Mouse (Mus musculus) embryonic fibroblast, embryonic 13.5 days (primary cell): ENCODE results near the gene Cldn12.

Source experiments
- CTCF ChIP-seq: IDR thresholded peaks from 2 replicates; pipeline ENCODE4 v1.5.1; 2011; ENCODE audit warnings: mild to moderate bottlenecking, control low read depth, low read length, moderate library complexity, borderline replicate concordance; ENCODE audit not compliant: insufficient read depth
- POLR2A ChIP-seq: IDR thresholded peaks from 2 replicates; pipeline ENCODE4 v1.6.1; 2011; ENCODE audit warnings: low read depth, mild to moderate bottlenecking, control low read depth, low read length, moderate library complexity

DNA sequence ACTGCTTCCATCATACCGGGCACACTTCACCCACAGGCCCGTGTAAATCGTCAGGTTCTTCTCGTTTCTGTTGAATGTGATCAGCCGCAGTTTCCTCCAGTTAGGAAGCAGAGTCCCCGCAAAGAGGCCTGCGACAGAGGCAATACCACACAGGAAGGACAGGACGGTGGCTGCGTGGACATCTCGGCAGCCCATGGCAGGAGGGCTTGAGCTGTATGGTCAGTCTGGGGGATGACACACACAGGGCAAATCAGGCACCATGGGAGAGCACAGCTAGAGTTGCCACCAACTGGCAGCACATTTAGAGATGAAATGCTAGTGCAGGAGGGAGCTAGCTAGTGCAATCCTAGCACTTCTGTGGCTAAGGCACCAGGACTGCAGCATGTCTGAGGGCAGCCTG, 6.5 kb downstream of the Cldn12 start:
- TF ChIP-seq POLR2A (no peak), CTCF (no peak)
